Mouse (Mus musculus): ENCODE measurements around the gene Plekha3.

GRCm38 (mm10) chr2:76708512-76708911, 33.4 kb downstream of the Plekha3 start:
- no peak for TF ChIP-seq CTCF (IDR thresholded peaks at IDR 0.05; ENCODE audit: low read depth)
- TF ChIP-seq EP300 (optimal IDR thresholded peaks at IDR 0.05), result no peak
